Mouse (Mus musculus) brain, embryonic 14.5 days (tissue): Measurements from ENCODE around the gene Nog.

ENCODE experiments used
- CTCF ChIP-seq: fragments of 200-500 bp; IDR thresholded peaks from 2 replicates; pipeline ENCODE4 v1.5.1; 2012; ENCODE audit warnings: inconsistent platforms, mild to moderate bottlenecking, moderate library complexity, borderline replicate concordance; ENCODE audit not compliant: insufficient read depth, insufficient read length; ENCODE audit errors: extremely low read depth
- POLR2A ChIP-seq: fragments of 200-500 bp; IDR thresholded peaks from 2 replicates; pipeline ENCODE4 v1.6.1; 2012; ENCODE audit warnings: mild to moderate bottlenecking, inconsistent platforms, borderline replicate concordance; ENCODE audit not compliant: poor library complexity, insufficient read depth, insufficient read length, severe bottlenecking; ENCODE audit errors: extremely low read depth

GRCm38 (mm10) chr11:89265080-89265479, 37.1 kb downstream of the Nog start:
- TF ChIP-seq POLR2A: no peak
- TF ChIP-seq CTCF: no peak
